Mouse (Mus musculus): Measurements from ENCODE around the gene Hacl1. TPM values are rescaled to one million over a fixed set of nuclear protein-coding genes. Genes with fewer than 3 reads are reported as not detected.

The Hacl1 gene
- polyA plus RNA-seq, 1 experiment from 2014 or later: 19.9 TPM

- H3K4me1 ChIP-seq (ENCODE audit: control insufficient read depth, insufficient read depth, low read length): peaks cover 7% of the 10 kb centered on the region; the same call in 1 of the 2 replicates
- 87% methylated on average over 9 of the region's 9 CpGs for WGBS
- H3K27ac ChIP-seq (ENCODE audit: low read length): no peak overlapping the region
- no peaks in the 10 kb centered on the region for H3K27me3 ChIP-seq (replicated peaks; ENCODE audit: control insufficient read depth, insufficient read depth, low read length)
- no peak for ATAC-seq
- no peaks in the 10 kb centered on the region for H3K9me3 ChIP-seq (ENCODE audit: control insufficient read depth, low read length)
- H3K4me3 ChIP-seq (ENCODE audit: low read length): no peak overlapping the region
- no peak overlapping the region for H3K4me2 ChIP-seq (ENCODE audit: low read depth, low read length)
- no peak overlapping the region for H3K9ac ChIP-seq (ENCODE audit: low read depth, low read length)
- no peaks in the 10 kb centered on the region for H3K36me3 ChIP-seq (ENCODE audit: control insufficient read depth, insufficient read depth, low read length)
Measured at GRCm38 (mm10) chr14:31556526-31557260, 84.4 kb downstream of the Hacl1 start.

GRCm38 (mm10) chr14:31555963-31556434 lies 85.1 kb downstream of the Hacl1 start:
- Histone ChIP-seq H3K36me3 (ENCODE audit: control insufficient read depth, insufficient read depth, low read length) (no peaks in the 10 kb centered on the region), H3K4me3 (ENCODE audit: low read length) (no peak overlapping the region), H3K4me2 (ENCODE audit: low read depth, low read length) (no peak overlapping the region), H3K9me3 (ENCODE audit: control insufficient read depth, low read length) (no peaks in the 10 kb centered on the region), H3K27ac (ENCODE audit: low read length) (no peak overlapping the region), H3K9ac (ENCODE audit: low read depth, low read length) (no peak overlapping the region), H3K27me3 (replicated peaks; ENCODE audit: control insufficient read depth, insufficient read depth, low read length) (no peaks in the 10 kb centered on the region), H3K4me1 (ENCODE audit: control insufficient read depth, insufficient read depth, low read length) (peaks cover 7% of the 10 kb centered on the region; the same call in 1 of the 2 replicates)
- no peak for ATAC-seq
- 56% methylated on average over 14 of the region's 14 CpGs for WGBS

DNA sequence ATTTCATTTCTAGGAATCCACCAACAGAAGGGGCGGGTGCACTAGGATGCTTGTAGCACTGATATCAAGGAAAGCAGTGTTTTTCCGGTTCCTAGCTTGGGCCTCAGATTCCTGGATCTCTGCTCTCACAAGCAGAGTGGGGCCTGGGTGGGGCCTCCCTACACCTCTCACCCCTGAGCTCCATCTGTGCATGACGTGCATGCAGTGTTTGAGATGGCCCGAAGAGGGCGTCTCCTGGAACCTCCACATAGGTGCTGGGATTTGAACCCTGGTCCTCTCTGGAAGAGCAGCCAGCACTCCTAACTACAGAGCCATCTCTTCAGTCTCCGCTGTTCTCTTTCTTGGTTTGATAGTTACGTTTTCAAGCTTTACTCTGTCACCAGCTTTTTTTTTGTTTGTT lies 86.1 kb downstream of the Hacl1 start:
- Histone ChIP-seq H3K27ac (ENCODE audit: low read length) (no peak overlapping the region), H3K9ac (ENCODE audit: low read depth, low read length) (no peak overlapping the region), H3K9me3 (ENCODE audit: control insufficient read depth, low read length) (no peaks in the 10 kb centered on the region), H3K36me3 (ENCODE audit: control insufficient read depth, insufficient read depth, low read length) (no peaks in the 10 kb centered on the region), H3K4me1 (ENCODE audit: control insufficient read depth, insufficient read depth, low read length) (no peaks in the 10 kb centered on the region), H3K4me3 (ENCODE audit: low read length) (no peak overlapping the region), H3K4me2 (ENCODE audit: low read depth, low read length) (no peak overlapping the region), H3K27me3 (replicated peaks; ENCODE audit: control insufficient read depth, insufficient read depth, low read length) (no peaks in the 10 kb centered on the region)
- no peak for ATAC-seq
- 89% methylated on average over 7 of the region's 7 CpGs for WGBS

Other genes starting within 250 kb of the Hacl1 start
- gene Sh3bp5, start 205.2 kb downstream of the Hacl1 start, polyA plus RNA-seq (2015; fragmentation: Nextera tagmentation; extraction: Ambion mirVana): 17.1 and 17.2 TPM in 2 replicates
- gene Eaf1, start 146.9 kb downstream of the Hacl1 start, polyA plus RNA-seq (2015; fragmentation: Nextera tagmentation; extraction: Ambion mirVana): 17.9 and 19.3 TPM in 2 replicates
- gene Mettl6, start 146.2 kb downstream of the Hacl1 start, polyA plus RNA-seq (2015; fragmentation: Nextera tagmentation; extraction: Ambion mirVana): 44.6 TPM in 2 replicates
- 0.92 and 1.0 TPM in 2 replicates for gene Colq, start 49.9 kb downstream of the Hacl1 start, polyA plus RNA-seq (2015; fragmentation: Nextera tagmentation; extraction: Ambion mirVana)
- 3.0 and 4.3 TPM in 2 replicates for gene Gm49387, start 408 bp downstream of the Hacl1 start, polyA plus RNA-seq (2015; fragmentation: Nextera tagmentation; extraction: Ambion mirVana)
- gene Btd, start 258 bp downstream of the Hacl1 start, polyA plus RNA-seq (2015; fragmentation: Nextera tagmentation; extraction: Ambion mirVana): 30.0 and 31.2 TPM in 2 replicates
- gene Ankrd28, start 189.4 kb upstream of the Hacl1 start, polyA plus RNA-seq (2015; fragmentation: Nextera tagmentation; extraction: Ambion mirVana): 5.1 and 5.4 TPM in 2 replicates